Mouse (Mus musculus) small intestine, adult 2 months (tissue): ENCODE results near the gene Odf3. TPM values are rescaled to one million over a fixed set of nuclear protein-coding genes. Genes with fewer than 3 reads are reported as not detected.

Experiments
- H3K27ac ChIP-seq: fragments of 200-500 bp; 2 replicates; pipeline ENCODE4 v1.5.1; 2012; ENCODE audit warnings: low read depth, low read length, control low read depth, inconsistent platforms; ENCODE audit not compliant: insufficient read depth
- H3K27me3 ChIP-seq: fragments of 200-500 bp; 2 replicates; pipeline ENCODE4 v1.6.1; 2012; ENCODE audit warnings: mild to moderate bottlenecking, moderate library complexity, low read length, inconsistent platforms; ENCODE audit not compliant: control insufficient read depth, insufficient read depth
- H3K36me3 ChIP-seq: fragments of 200-500 bp; 2 replicates; pipeline ENCODE4 v1.6.1; 2012; ENCODE audit warnings: mild to moderate bottlenecking, low read length, control low read depth, inconsistent platforms; ENCODE audit not compliant: control insufficient read depth, insufficient read depth
- H3K4me1 ChIP-seq: fragments of 200-500 bp; 2 replicates; pipeline ENCODE4 v1.6.1; 2012; ENCODE audit warnings: low read length, inconsistent platforms, mixed read lengths; ENCODE audit not compliant: control insufficient read depth, insufficient read depth, insufficient read length
- H3K4me3 ChIP-seq: fragments of 200-500 bp; 2 replicates; pipeline ENCODE4 v1.5.1; 2012; ENCODE audit warnings: low read depth, mild to moderate bottlenecking, control low read depth, inconsistent platforms, low read length, moderate library complexity
- CTCF ChIP-seq: fragments of 200-500 bp; IDR thresholded peaks from 2 replicates; pipeline ENCODE4 v1.5.1; 2012; ENCODE audit warnings: low read depth, mild to moderate bottlenecking, control low read depth, inconsistent platforms, low read length, moderate library complexity, mixed read lengths; ENCODE audit not compliant: insufficient replicate concordance, insufficient read length; ENCODE audit errors: extremely low read depth
- POLR2A ChIP-seq: fragments of 200-500 bp; IDR thresholded peaks from 2 replicates; pipeline ENCODE4 v1.6.1; 2012; ENCODE audit warnings: low read depth, mild to moderate bottlenecking, control low read depth, inconsistent platforms, low read length, moderate library complexity
- WGBS: fragments of 180-500 bp; shearing (Covaris S2); methylation state at CpG from one replicate; pipeline ENCODE4 v1.1.7; 2018; 5-methylcytosine and 5-hydroxymethylcytosine counted together
- polyA plus RNA-seq: library from polyadenylated mRNA; depleted of rRNA; stranded (reverse); fragments of >200 nt; gene quantifications from 2 replicates; pipeline ENCODE4 v1.2.3, GENCODE M21; 2012

Gene Odf3
- polyA plus RNA-seq, 1 experiment: not detected

DNA sequence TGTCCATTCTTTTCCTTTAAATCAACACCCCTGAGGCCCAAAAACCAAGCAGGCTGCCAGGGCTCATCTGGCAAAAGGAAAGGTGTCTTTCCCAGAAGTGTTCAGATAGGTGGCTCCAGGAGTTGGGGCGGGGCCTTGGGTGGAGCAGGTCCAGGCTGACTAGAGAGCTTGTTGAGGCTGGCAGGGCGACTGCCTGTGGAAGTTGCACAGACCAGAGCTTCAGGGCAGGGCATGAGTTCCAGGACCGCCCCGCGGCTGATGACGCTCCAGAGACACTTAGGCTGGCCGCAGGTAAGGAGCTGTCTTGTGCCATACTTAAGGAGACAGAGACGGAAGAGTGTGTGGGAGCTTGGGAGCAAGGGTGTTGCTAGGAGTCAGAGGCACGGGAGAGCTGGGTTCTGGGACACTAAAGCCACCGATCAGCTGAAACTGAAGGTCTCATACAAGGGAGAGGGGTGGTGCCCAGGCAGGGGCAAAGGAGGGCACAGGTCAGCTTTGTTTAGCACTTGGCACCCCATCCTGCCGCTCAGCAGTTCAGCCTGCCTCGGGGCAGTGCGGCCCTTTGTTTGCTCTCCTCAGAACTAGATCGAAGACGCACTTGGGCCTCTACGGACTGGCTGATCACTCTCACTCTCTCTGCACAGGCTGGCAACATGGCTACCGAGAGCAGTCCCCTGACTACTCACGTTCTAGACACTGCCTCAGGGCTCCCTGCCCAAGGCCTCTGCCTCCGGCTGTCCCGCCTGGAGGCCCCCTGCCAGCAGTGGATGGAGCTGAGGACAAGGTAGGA lies 12.4 kb upstream of the Odf3 start, which contains the start of gene Urah:
Gene Urah, plus strand, starts transcription at position 51 of the 790 bp plus-strand sequence.
- no peak for TF ChIP-seq CTCF
- peak; percentile 47; the same call in 1 of the 2 replicates for TF ChIP-seq POLR2A
- Histone ChIP-seq H3K4me3 (peak within 1 kb of the TSS; percentile 58), H3K27ac (peak within 1 kb of the TSS; percentile 58)

GRCm38 (mm10) chr7:140835758-140836087 lies 11.9 kb upstream of the Odf3 start:
- peak overlapping the region; percentile 58 for H3K4me3 ChIP-seq
- H3K4me1 ChIP-seq: peaks cover 9% of the 10 kb centered on the region
- WGBS: 29% methylated on average over 2 of the region's 2 CpGs
- no peaks in the 10 kb centered on the region for H3K36me3 ChIP-seq
- no peak for TF ChIP-seq CTCF
- no peak for TF ChIP-seq POLR2A
- peak overlapping the region; percentile 58 for H3K27ac ChIP-seq
- no peaks in the 10 kb centered on the region for H3K27me3 ChIP-seq

More for the DNA sequence above, 12.4 kb upstream of the Odf3 start, which contains the start of gene Urah:
- 21% methylated on average over 20 of the region's 20 CpGs for WGBS
- H3K27me3 ChIP-seq: no peaks in the 10 kb centered on the region
- H3K4me1 ChIP-seq: peaks cover 9% of the 10 kb centered on the region
- H3K36me3 ChIP-seq: no peaks in the 10 kb centered on the region

- no peak for TF ChIP-seq POLR2A
- no peak for TF ChIP-seq CTCF
- Histone ChIP-seq H3K4me3 (no peak overlapping the region), H3K27ac (no peak overlapping the region), H3K36me3 (no peaks in the 10 kb centered on the region), H3K27me3 (no peaks in the 10 kb centered on the region), H3K4me1 (peaks cover 9% of the 10 kb centered on the region)
- WGBS: 87% methylated on average over 9 of the region's 9 CpGs
Measured at GRCm38 (mm10) chr7:140836243-140837115, 11.1 kb upstream of the Odf3 start.

- no peaks in the 10 kb centered on the region for H3K27me3 ChIP-seq
- no peaks in the 10 kb centered on the region for H3K36me3 ChIP-seq
- no peak overlapping the region for H3K4me3 ChIP-seq
- H3K4me1 ChIP-seq: peaks cover 13% of the 10 kb centered on the region
- WGBS: 82% methylated on average over 5 of the region's 5 CpGs
- TF ChIP-seq POLR2A (no peak), CTCF (no peak)
- H3K27ac ChIP-seq: no peak overlapping the region
Measured at GRCm38 (mm10) chr7:140839556-140839955, 8.0 kb upstream of the Odf3 start.

- H3K4me1 ChIP-seq: peaks cover 4% of the 10 kb centered on the region; the same call in 1 of the 2 replicates
- whole genome bisulfite sequencing: 31% methylated on average over 19 of the region's 19 CpGs
- no peak overlapping the region for H3K4me3 ChIP-seq
- TF ChIP-seq POLR2A (no peak), CTCF (no peak)
- H3K36me3 ChIP-seq: no peaks in the 10 kb centered on the region
- H3K27me3 ChIP-seq: no peaks in the 10 kb centered on the region
- no peak overlapping the region for H3K27ac ChIP-seq
Measured at GRCm38 (mm10) chr7:140840750-140841735, 6.6 kb upstream of the Odf3 start.

DNA sequence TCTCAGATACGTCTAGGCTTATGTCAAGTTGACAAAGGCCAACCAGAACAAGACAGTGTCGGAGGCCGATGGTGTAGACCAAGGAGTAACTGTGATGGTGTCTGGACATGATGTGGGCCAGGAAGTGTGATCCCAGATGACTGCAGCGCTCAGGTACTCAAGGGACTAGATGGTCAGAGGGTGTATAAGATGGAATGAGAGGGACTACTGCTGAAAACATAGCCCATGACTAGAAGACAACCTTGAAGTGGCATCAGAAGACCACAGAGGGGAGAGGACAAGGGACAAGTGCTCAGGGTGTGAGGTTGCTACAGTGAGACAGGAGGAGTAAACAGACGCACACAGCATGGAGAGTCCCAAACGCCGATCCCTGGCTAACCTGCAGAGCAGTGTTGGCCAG lies 3.8 kb upstream of the Odf3 start:
- H3K4me1 ChIP-seq: peaks cover 4% of the 10 kb centered on the region; the same call in 1 of the 2 replicates
- no peaks in the 10 kb centered on the region for H3K36me3 ChIP-seq
- no peak overlapping the region for H3K4me3 ChIP-seq
- TF ChIP-seq CTCF: no peak
- TF ChIP-seq POLR2A: no peak
- 73% methylated on average over 7 of the region's 7 CpGs for WGBS
- H3K27me3 ChIP-seq: no peaks in the 10 kb centered on the region
- H3K27ac ChIP-seq: no peak overlapping the region
